Mouse (Mus musculus) intestine, embryonic 14.5 days (tissue): ENCODE results near the gene Itga1. TPM values are rescaled to one million over a fixed set of nuclear protein-coding genes. Genes with fewer than 3 reads are reported as not detected.

ENCODE experiments used
- ATAC-seq: fragments of 200-750 bp; cut with Nextera tagmentation; replicated peaks from 2 replicates; pipeline ENCODE4 v1.8.0; 2017; ENCODE audit warnings: low read depth, moderate number of reproducible peaks, moderate TSS enrichment, moderate library complexity; ENCODE audit not compliant: low FRiP score, low TSS enrichment
- DNase-seq: peaks from one replicate; pipeline ENCODE4 v3.0.0-alpha.2; 2018; ENCODE audit warnings: low spot score
- H3K27ac ChIP-seq: fragments of 300-500 bp; sonication (generic); 2 replicates; pipeline ENCODE4 v1.5.1; 2014; ENCODE audit warnings: low read depth, mild to moderate bottlenecking, control low read depth
- H3K27me3 ChIP-seq: fragments of 300-500 bp; sonication (generic); replicated peaks from 2 replicates; pipeline ENCODE4 v1.6.1; 2014; ENCODE audit warnings: low read length, control low read depth; ENCODE audit not compliant: control insufficient read depth, insufficient read depth
- H3K36me3 ChIP-seq: fragments of 300-500 bp; sonication (generic); 2 replicates; pipeline ENCODE4 v1.6.1; 2014; ENCODE audit warnings: low read length, control low read depth; ENCODE audit not compliant: control insufficient read depth, insufficient read depth
- H3K4me1 ChIP-seq: fragments of 300-500 bp; sonication (generic); replicated peaks from 2 replicates; pipeline ENCODE4 v1.6.1; 2014; ENCODE audit warnings: low read length, control low read depth, mixed read lengths; ENCODE audit not compliant: control insufficient read depth, insufficient read depth
- H3K4me2 ChIP-seq: fragments of 300-500 bp; sonication (generic); 2 replicates; pipeline ENCODE4 v1.6.1; 2014; ENCODE audit warnings: low read length
- H3K4me3 ChIP-seq: fragments of 300-500 bp; sonication (generic); 2 replicates; pipeline ENCODE4 v1.5.1; 2014; ENCODE audit warnings: low read depth, low read length, control low read depth, mixed read lengths
- H3K9ac ChIP-seq: fragments of 300-500 bp; sonication (generic); 2 replicates; pipeline ENCODE4 v1.6.1; 2014; ENCODE audit warnings: mild to moderate bottlenecking, low read length
- H3K9me3 ChIP-seq: fragments of 300-500 bp; sonication (generic); 2 replicates; pipeline ENCODE4 v1.6.1; 2016; ENCODE audit warnings: low read length, control low read depth; ENCODE audit not compliant: control insufficient read depth
- WGBS: fragments of 180-500 bp; shearing (Covaris S2); extraction: QIAGEN DNeasy Blood & Tissue Kit; methylation state at CpG from one replicate; pipeline ENCODE4 v1.1.7; 2014; 5-methylcytosine and 5-hydroxymethylcytosine counted together
- polyA plus RNA-seq: library from polyadenylated mRNA; unstranded; fragments of >200 nt; fragmentation: Nextera tagmentation; extraction: Ambion mirVana; gene quantifications from 2 replicates; pipeline ENCODE4 v1.2.1, GENCODE M21; 2014

The Itga1 gene
- polyA plus RNA-seq, 1 experiment from 2014 or later: 23.3 TPM

GRCm38 (mm10) chr13:115091511-115091910, 10.3 kb downstream of the Itga1 start:
- no peak overlapping the region for H3K9ac ChIP-seq
- peak overlapping the region; percentile 97; the same call in 1 of the 2 replicates for H3K4me2 ChIP-seq
- H3K27ac ChIP-seq: no peak overlapping the region
- H3K27me3 ChIP-seq: no peaks in the 10 kb centered on the region
- DNase-seq (no peak), ATAC-seq (no peak)
- WGBS: 76% methylated on average over 3 of the region's 3 CpGs
- peaks cover 20% of the 10 kb centered on the region for H3K4me1 ChIP-seq
- no peak overlapping the region for H3K4me3 ChIP-seq
- H3K9me3 ChIP-seq: no peaks in the 10 kb centered on the region
- peaks cover 20% of the 10 kb centered on the region for H3K36me3 ChIP-seq

- DNase-seq (peak; percentile 56), ATAC-seq (no peak)
- 38% methylated on average over 9 of the region's 9 CpGs for WGBS
Observed at GRCm38 (mm10) chr13:115090977-115091445, 10.8 kb downstream of the Itga1 start.

GRCm38 (mm10) chr13:115090069-115090976, 11.4 kb downstream of the Itga1 start, which contains the start of gene Pelo:
Gene Pelo, minus strand, starts transcription at chr13:115090186.
- peaks cover 21% of the 10 kb centered on the region for H3K36me3 ChIP-seq
- peak within 1 kb of the TSS; percentile 69 for H3K9ac ChIP-seq
- ATAC-seq (peak; percentile 92), DNase-seq (peak; percentile 89)
- H3K27ac ChIP-seq: peak within 1 kb of the TSS; percentile 95
- under 1% methylated on average over 60 of the region's 60 CpGs for WGBS
- H3K4me3 ChIP-seq: peak within 1 kb of the TSS; percentile 62
- H3K4me2 ChIP-seq: peak within 1 kb of the TSS; percentile 97
- no peaks in the 10 kb centered on the region for H3K27me3 ChIP-seq
- H3K9me3 ChIP-seq: no peaks in the 10 kb centered on the region
- peaks cover 20% of the 10 kb centered on the region for H3K4me1 ChIP-seq

More at GRCm38 (mm10) chr13:115090977-115091445, 10.8 kb downstream of the Itga1 start:
- H3K9me3 ChIP-seq: no peaks in the 10 kb centered on the region
- H3K27me3 ChIP-seq: no peaks in the 10 kb centered on the region
- peaks cover 21% of the 10 kb centered on the region for H3K36me3 ChIP-seq
- peak overlapping the region; percentile 62 for H3K4me3 ChIP-seq
- peak overlapping the region; percentile 69 for H3K9ac ChIP-seq
- H3K27ac ChIP-seq: peak overlapping the region; percentile 95
- peaks cover 20% of the 10 kb centered on the region for H3K4me1 ChIP-seq
- H3K4me2 ChIP-seq: peak overlapping the region; percentile 97

- H3K9me3 ChIP-seq: no peaks in the 10 kb centered on the region
- ATAC-seq (peak; percentile 63), DNase-seq (peak; percentile 75)
- peak overlapping the region; percentile 69 for H3K9ac ChIP-seq
- 9% methylated on average over 34 of the region's 35 CpGs for WGBS
- H3K4me1 ChIP-seq: peaks cover 20% of the 10 kb centered on the region
- peak overlapping the region; percentile 95 for H3K27ac ChIP-seq
- peaks cover 21% of the 10 kb centered on the region for H3K36me3 ChIP-seq
- peak overlapping the region; percentile 62 for H3K4me3 ChIP-seq
- no peaks in the 10 kb centered on the region for H3K27me3 ChIP-seq
- H3K4me2 ChIP-seq: peak overlapping the region; percentile 97
Observed at GRCm38 (mm10) chr13:115089395-115090025, 12.3 kb downstream of the Itga1 start.

GRCm38 (mm10) chr13:115089020-115089394, 12.8 kb downstream of the Itga1 start:
- WGBS: 47% methylated on average over 11 of the region's 11 CpGs
- H3K4me3 ChIP-seq: peak overlapping the region; percentile 62
- no peaks in the 10 kb centered on the region for H3K9me3 ChIP-seq
- peak overlapping the region; percentile 97 for H3K4me2 ChIP-seq
- no peak for DNase-seq
- no peak overlapping the region for H3K27ac ChIP-seq
- H3K4me1 ChIP-seq: peaks cover 20% of the 10 kb centered on the region
- ATAC-seq: no peak; the same call in 1 of the 2 replicates
- H3K27me3 ChIP-seq: no peaks in the 10 kb centered on the region
- peak overlapping the region; percentile 69 for H3K9ac ChIP-seq
- peaks cover 21% of the 10 kb centered on the region for H3K36me3 ChIP-seq

- no peaks in the 10 kb centered on the region for H3K9me3 ChIP-seq
- peaks cover 25% of the 10 kb centered on the region for H3K4me1 ChIP-seq
- H3K36me3 ChIP-seq: peaks cover 21% of the 10 kb centered on the region
- no peak overlapping the region for H3K9ac ChIP-seq
- no peak overlapping the region for H3K4me2 ChIP-seq
- DNase-seq (no peak), ATAC-seq (no peak)
- 73% methylated on average over 6 of the region's 6 CpGs for WGBS
- no peaks in the 10 kb centered on the region for H3K27me3 ChIP-seq
- H3K4me3 ChIP-seq: no peak overlapping the region
- no peak overlapping the region for H3K27ac ChIP-seq
Observed at GRCm38 (mm10) chr13:115085974-115086373, 15.8 kb downstream of the Itga1 start.

- DNase-seq (no peak), ATAC-seq (no peak)
- H3K27me3 ChIP-seq: no peaks in the 10 kb centered on the region
- H3K4me3 ChIP-seq: no peak overlapping the region
- H3K9me3 ChIP-seq: no peaks in the 10 kb centered on the region
- no peak overlapping the region for H3K9ac ChIP-seq
- no peak overlapping the region for H3K4me2 ChIP-seq
- H3K36me3 ChIP-seq: peaks cover 8% of the 10 kb centered on the region
- 0 out of 2 replicates have a peak, but pooled peaks cover 12% of the 10 kb centered on the region for H3K4me1 ChIP-seq
- no peak overlapping the region for H3K27ac ChIP-seq
- WGBS: 37% methylated on average over 7 of the region's 7 CpGs
Observed at GRCm38 (mm10) chr13:115082339-115082738, 19.4 kb downstream of the Itga1 start.

- 0 out of 2 replicates have a peak, but pooled peaks cover 12% of the 10 kb centered on the region for H3K4me1 ChIP-seq
- WGBS: 84% methylated on average over 3 of the region's 3 CpGs
- H3K9ac ChIP-seq: no peak overlapping the region
- no peak overlapping the region for H3K4me2 ChIP-seq
- no peaks in the 10 kb centered on the region for H3K27me3 ChIP-seq
- DNase-seq: no peak
- no peaks in the 10 kb centered on the region for H3K9me3 ChIP-seq
- ATAC-seq: no peak
- H3K27ac ChIP-seq: no peak overlapping the region
- H3K4me3 ChIP-seq: no peak overlapping the region
- no peaks in the 10 kb centered on the region for H3K36me3 ChIP-seq
Observed at GRCm38 (mm10) chr13:115079996-115080585, 21.7 kb downstream of the Itga1 start.
